Mouse (Mus musculus) neutrophil, adult 59 days (primary cell): ENCODE data around the gene Olfr808. TPM values are rescaled to one million over a fixed set of nuclear protein-coding genes. Genes with fewer than 3 reads are reported as not detected.

Experiments
- total RNA-seq, 2 experiments: library from RNA; stranded (reverse); gene quantifications; 1 replicate in 1 of 2; 2 replicates in 1 of 2; pipeline ENCODE4 v1.2.4; 2023

Gene Olfr808
- not detected for total RNA-seq

DNA sequence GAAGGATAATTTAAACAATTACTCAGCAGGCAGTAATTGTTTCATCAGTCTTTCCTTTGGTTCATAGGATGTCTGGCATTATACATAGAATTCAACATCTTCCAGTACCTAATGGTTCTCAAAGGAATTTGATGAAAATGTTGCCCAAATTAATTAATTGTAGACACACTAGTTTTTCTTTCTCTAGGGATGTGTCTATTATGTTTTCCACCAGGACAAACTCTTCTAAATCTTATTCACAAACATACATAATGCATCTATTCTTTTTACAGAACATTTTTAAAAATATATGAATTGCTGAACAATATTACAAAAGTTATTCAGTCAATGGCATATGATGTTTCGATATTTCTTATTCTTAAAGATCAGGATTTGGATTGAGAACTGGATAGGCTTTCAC is at the start of gene Olfr808:
TSS of gene Olfr808 (plus strand) at position 301 of the 400 bp plus-strand sequence.

DNA sequence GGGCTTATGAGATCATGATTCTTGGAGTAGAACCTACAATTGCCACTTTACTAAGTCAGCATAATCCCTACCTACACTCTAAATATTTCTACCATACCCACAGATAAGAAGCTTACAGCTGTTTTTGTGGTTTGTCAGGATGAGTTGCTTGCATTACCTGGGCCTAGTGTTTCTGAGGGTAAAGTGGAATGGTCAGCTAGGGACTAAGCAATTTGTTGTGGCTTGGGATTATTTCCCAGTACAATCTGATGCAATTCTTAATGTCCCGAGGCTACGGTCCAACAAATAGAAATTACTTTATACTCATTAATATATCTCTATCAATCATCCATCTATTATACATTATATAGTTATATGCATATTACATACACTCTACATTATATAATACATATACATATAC is 36.0 kb upstream of the Olfr808 start, which contains the start of gene Olfr805:
TSS of gene Olfr805 (minus strand) at position 101 of the 400 bp plus-strand sequence.

DNA sequence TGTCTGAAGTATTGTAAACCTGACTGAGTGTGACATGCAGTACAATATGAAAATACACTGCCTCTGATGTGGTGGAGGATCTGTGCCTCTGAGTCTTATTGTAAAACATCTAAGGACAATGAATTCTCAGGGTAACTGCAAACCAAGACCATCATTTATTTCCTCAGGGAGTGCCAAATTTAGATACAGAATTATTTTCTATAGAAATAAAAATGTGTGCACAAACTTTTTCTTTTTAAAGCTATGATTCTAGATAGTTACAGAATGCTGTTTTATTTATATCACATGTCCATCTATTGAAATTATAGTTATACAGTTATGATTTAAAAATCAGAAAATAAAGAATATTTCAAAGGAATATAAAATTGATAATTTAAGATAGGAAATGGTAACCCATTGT is 23.5 kb upstream of the Olfr808 start, which contains the start of gene Olfr806:
TSS of gene Olfr806 (minus strand) at position 101 of the 400 bp plus-strand sequence.

DNA sequence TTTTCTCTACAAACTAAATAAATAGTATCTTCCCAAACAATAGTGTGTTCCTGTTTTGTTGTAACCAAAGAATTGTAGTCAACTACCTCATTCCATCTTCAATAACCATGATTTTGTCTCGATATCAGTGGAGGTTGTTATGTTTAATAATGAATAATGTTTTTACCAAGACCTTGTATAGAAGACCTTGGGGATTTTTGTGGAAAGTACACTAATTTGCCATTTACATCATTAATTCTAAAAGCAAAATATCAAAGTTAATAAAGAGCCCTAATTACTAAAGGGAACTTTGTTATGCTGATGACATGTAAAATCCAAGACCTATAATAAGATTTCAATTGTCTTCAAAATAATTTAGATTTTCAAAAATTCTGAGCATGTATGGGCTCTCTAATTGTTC is 7.6 kb upstream of the Olfr808 start, which contains the start of gene Olfr807:
TSS of gene Olfr807 (minus strand) at position 101 of the 400 bp plus-strand sequence.

DNA sequence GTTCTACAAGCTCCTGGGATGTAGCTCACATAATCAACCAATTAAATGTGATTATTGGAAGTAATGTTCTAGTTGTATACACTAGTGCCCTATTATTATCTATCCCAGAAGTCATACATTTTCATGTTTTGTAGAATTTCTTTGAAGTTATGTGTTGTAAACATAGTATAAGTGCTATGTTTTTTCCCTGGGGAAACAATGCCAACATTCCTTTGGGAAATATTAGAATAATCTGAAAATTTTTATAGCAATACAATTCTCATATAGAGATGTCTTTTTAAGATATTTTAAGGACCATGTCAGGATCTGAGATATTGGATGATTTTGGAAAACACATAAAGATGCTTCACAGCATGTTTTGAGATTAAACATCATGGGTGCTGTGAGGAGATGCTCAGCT is 9.1 kb downstream of the Olfr808 start, which contains the start of gene Olfr809:
TSS of gene Olfr809 (plus strand) at position 301 of the 400 bp plus-strand sequence.

DNA sequence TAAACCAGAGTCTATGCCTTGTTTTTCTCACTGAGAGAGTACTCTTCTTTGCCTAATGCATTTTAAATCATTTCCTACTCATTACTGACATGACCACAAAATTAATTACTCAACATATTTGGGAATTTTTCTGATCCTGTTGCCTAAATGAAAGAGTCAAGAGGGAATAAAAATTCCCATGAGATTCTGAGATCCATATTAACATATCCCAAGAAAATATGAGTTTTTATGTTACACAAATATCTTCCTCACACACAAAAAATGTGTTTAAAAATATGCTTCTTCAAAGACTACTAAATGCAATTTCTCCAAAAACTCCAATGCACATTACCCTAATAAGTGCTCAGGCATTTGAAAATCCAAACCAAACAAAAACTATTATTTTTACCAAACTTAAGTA is 29.5 kb downstream of the Olfr808 start, which contains the start of gene Olfr810:
TSS of gene Olfr810 (minus strand) at position 101 of the 400 bp plus-strand sequence.

DNA sequence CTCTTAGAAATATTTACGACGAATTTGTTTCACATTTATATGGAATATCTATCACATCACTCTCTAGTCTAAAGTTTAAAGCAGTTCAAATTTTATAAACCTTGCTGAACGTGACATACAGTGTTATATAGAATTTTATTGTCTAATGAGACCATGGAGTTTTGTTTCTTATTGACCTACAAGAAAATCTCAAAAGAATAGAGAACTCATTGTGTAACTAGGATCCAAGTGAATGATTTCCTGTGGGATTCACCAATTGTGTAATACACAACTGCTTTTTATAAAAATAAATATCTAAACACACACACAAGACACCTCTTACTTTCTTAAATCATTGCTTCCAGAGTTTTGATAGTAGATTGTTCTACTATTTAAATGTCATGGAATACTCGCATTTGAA is 39.0 kb downstream of the Olfr808 start, which contains the start of gene Olfr811:
TSS of gene Olfr811 (minus strand) at position 101 of the 400 bp plus-strand sequence.

Other genes with a start within 250 kb of the Olfr808 start
- gene Olfr791, start 243.7 kb upstream of the Olfr808 start, total RNA-seq = not detected
- not detected for gene Olfr792, start 226.3 kb upstream of the Olfr808 start, total RNA-seq
- not detected for gene Olfr794, start 197.8 kb upstream of the Olfr808 start, total RNA-seq
- gene Olfr796, start 152.9 kb upstream of the Olfr808 start, total RNA-seq = not detected
- gene Olfr798, start 137.5 kb upstream of the Olfr808 start, total RNA-seq = not detected
- not detected for gene Olfr799, start 128.0 kb upstream of the Olfr808 start, total RNA-seq
- not detected for gene Olfr800, start 107.8 kb upstream of the Olfr808 start, total RNA-seq
- gene Olfr801, start 91.6 kb upstream of the Olfr808 start, total RNA-seq = not detected
- not detected for gene Olfr802, start 77.3 kb upstream of the Olfr808 start, total RNA-seq
- gene Olfr803, start 71.2 kb upstream of the Olfr808 start, total RNA-seq = not detected
- gene Olfr804, start 62.3 kb upstream of the Olfr808 start, total RNA-seq = not detected
- gene Olfr805, start 36.1 kb upstream of the Olfr808 start, total RNA-seq = not detected
- gene Olfr806, start 23.6 kb upstream of the Olfr808 start, total RNA-seq = not detected
- not detected for gene Olfr807, start 7.7 kb upstream of the Olfr808 start, total RNA-seq
- not detected for gene Olfr809, start 9.2 kb downstream of the Olfr808 start, total RNA-seq
- not detected for gene Olfr810, start 29.4 kb downstream of the Olfr808 start, total RNA-seq
- not detected for gene Olfr811, start 38.9 kb downstream of the Olfr808 start, total RNA-seq
- gene Olfr812, start 80.6 kb downstream of the Olfr808 start, total RNA-seq = not detected
- not detected for gene Olfr813, start 89.9 kb downstream of the Olfr808 start, total RNA-seq
- gene Olfr814, start 114.4 kb downstream of the Olfr808 start, total RNA-seq = not detected
- gene Olfr815, start 140.4 kb downstream of the Olfr808 start, total RNA-seq = not detected
- not detected for gene Olfr816, start 150.1 kb downstream of the Olfr808 start, total RNA-seq
- not detected for gene Olfr818, start 183.6 kb downstream of the Olfr808 start, total RNA-seq
- not detected for gene Olfr819, start 201.8 kb downstream of the Olfr808 start, total RNA-seq
- gene Olfr247, start 210.7 kb downstream of the Olfr808 start, total RNA-seq = not detected
- not detected for gene Gm10310, start 219.6 kb downstream of the Olfr808 start, total RNA-seq
- not detected for gene Olfr820, start 247.1 kb downstream of the Olfr808 start, total RNA-seq